Mouse (Mus musculus): Measurements from ENCODE around the gene Mcrs1.
A peak's percentile ranks its signal among the peaks of the same experiment; 100 is the strongest.

Mcrs1 gene

GRCm38 (mm10) chr15:99249938-99250337 is 1.8 kb downstream of the Mcrs1 start:
- peak; percentile 40 for DNase-seq

GRCm38 (mm10) chr15:99248972-99249371 is 2.8 kb downstream of the Mcrs1 start:
- DNase-seq = peak; percentile 58

- peak; percentile 68 for DNase-seq
Measured at GRCm38 (mm10) chr15:99246736-99247135, 5.0 kb downstream of the Mcrs1 start.

GRCm38 (mm10) chr15:99242045-99242444 is 9.7 kb downstream of the Mcrs1 start:
- no peak for DNase-seq

- no peak for DNase-seq
Measured at GRCm38 (mm10) chr15:99241249-99241648, 10.5 kb downstream of the Mcrs1 start.

- DNase-seq = no peak
Measured at GRCm38 (mm10) chr15:99240129-99240528, 11.6 kb downstream of the Mcrs1 start.

- DNase-seq = no peak
Measured at GRCm38 (mm10) chr15:99238006-99238405, 13.8 kb downstream of the Mcrs1 start.

- no peak for DNase-seq
Measured at GRCm38 (mm10) chr15:99234326-99235010, 17.3 kb downstream of the Mcrs1 start.

GRCm38 (mm10) chr15:99233719-99234118 is 18.0 kb downstream of the Mcrs1 start:
- DNase-seq = no peak

GRCm38 (mm10) chr15:99231998-99232397 is 19.8 kb downstream of the Mcrs1 start:
- no peak for DNase-seq

GRCm38 (mm10) chr15:99226090-99226489 is 25.7 kb downstream of the Mcrs1 start:
- no peak for DNase-seq

GRCm38 (mm10) chr15:99225081-99225810 is 26.5 kb downstream of the Mcrs1 start:
- DNase-seq = no peak

GRCm38 (mm10) chr15:99224208-99224911 is 27.4 kb downstream of the Mcrs1 start, which contains the start of gene Kcnh3:
Kcnh3 (plus strand) TSS chr15:99224861.
- peak; percentile 48 for DNase-seq

- DNase-seq = peak; percentile 47
Measured at GRCm38 (mm10) chr15:99223585-99224207, 28.1 kb downstream of the Mcrs1 start.

- DNase-seq = no peak
Measured at GRCm38 (mm10) chr15:99222794-99223584, 28.8 kb downstream of the Mcrs1 start.

GRCm38 (mm10) chr15:99221315-99221952 is 30.3 kb downstream of the Mcrs1 start:
- no peak for DNase-seq

- DNase-seq = no peak
Measured at GRCm38 (mm10) chr15:99217630-99218029, 34.1 kb downstream of the Mcrs1 start.

- DNase-seq = no peak
Measured at GRCm38 (mm10) chr15:99215741-99216463, 35.9 kb downstream of the Mcrs1 start.

GRCm38 (mm10) chr15:99214941-99215340 is 36.8 kb downstream of the Mcrs1 start:
- DNase-seq = no peak

GRCm38 (mm10) chr15:99213183-99213582 is 38.6 kb downstream of the Mcrs1 start:
- DNase-seq = no peak

- no peak for DNase-seq
Measured at GRCm38 (mm10) chr15:99205959-99206358, 45.8 kb downstream of the Mcrs1 start.
